Mouse (Mus musculus): ENCODE measurements around the gene Slc38a6.

Gene Slc38a6

DNA sequence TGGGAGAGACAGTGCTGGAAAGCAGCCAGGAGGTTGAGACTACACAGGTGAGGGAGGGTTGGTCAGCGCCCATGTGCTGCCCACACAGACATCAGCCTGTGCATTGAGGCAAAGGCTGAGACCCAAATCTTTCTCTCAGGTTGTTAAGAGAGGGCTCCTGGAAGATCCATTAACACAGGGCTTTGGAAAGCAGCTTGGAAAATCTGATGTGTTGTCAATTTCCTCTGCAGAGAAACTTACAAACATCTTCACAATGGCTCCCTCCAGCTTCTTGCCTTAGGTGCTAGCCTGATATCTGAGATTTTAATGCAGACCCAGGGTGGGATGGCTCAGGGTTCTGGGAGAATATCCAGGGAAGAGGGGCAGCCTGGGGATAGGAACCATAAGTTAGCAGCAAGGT, 105.9 kb downstream of the Slc38a6 start:
- no peak for DNase-seq (ENCODE audit: low read depth, low spot score)

GRCm38 (mm10) chr12:73393018-73393417, 106.4 kb downstream of the Slc38a6 start:
- no peak for DNase-seq (ENCODE audit: low read depth, low spot score)

DNA sequence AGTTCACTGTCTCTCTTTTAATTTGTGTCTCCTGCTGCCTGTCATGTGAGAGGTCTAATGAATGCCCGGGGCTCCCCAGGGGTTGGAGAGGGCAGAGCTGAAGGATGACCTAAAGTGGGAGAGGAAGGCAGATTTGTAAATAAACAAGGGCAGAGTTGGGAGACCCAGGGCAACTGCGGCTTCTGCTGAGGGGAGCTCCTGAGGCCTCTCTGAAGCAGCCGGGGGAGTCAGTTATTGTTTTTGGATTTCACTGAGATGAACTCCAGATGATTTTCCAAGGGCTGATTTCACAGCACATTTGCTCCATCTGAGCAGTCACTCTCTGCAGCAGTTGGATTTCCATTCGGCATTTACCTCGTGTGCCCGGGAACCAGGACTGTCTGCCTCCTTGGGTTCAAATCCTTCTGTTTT, 107.3 kb downstream of the Slc38a6 start:
- DNase-seq (ENCODE audit: low read depth, low spot score), result no peak

DNA sequence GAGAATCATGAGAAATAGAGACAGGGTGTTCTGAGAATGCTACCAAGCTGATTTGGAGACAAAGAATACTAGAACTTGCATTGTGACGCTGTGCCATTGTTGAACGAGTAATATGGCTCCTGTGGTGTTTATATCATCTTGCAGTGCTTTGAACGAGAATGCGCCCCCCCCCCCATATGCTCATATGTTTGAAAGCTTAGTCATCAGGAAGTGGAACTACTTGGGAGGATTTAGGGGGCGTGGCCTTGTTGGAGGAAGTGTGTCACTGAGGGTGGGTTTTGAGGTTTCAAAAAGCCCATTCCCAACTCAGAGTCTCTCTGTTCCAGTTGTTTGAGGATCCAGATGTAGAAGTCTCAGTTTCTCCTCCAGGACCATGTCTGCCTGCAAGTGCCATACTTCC, 108.0 kb downstream of the Slc38a6 start:
- no peak for DNase-seq (ENCODE audit: low read depth, low spot score)

DNA sequence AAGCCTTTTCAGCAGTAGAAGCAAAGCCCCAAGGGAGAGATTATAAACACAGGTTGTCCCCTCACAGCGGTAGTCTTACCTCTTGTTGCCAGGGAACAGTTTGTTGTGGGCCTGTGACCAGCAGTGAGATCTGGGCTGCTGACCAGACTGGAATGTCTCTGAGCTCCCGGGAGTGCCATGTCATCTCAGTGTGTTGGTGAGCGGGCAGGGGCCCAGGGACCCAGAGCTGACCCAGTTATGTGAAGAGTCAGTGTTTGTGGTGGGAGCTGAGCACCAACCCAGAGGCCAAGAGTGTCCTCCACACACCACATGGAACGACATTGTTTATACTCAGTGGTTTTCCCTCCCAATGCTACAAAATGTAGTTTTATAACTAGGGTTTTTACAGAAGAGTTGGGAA, 112.8 kb downstream of the Slc38a6 start:
- DNase-seq (ENCODE audit: low read depth, low spot score), result no peak

DNA sequence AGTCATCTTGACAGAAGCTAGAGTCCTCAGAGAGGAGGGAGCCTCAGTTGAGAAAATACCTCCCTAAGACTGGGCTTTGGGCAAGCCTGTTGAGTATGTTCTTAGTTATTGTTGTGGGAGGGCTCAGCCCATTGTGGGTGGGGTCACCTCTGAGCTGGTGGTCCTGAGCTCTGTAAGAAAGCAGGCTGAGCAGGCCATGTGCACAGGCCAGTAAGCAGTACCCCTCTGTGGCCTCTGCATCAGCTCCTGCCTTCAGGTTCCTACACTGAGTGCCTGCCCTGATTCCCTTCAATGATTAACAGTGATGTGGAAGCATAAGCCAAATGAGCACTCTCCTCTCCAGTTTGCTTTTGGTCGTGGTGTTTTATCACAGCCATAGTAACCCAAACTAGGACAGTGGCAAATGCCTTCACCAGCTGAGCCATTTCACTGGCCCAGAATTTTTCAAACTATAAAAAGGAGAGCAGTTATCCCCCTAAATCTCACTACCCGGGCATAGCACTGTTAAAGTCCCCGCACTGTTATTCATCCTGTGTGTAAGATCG, 114.0 kb downstream of the Slc38a6 start:
- no peak for DNase-seq (ENCODE audit: low read depth, low spot score)

GRCm38 (mm10) chr12:73401520-73402130, 115.0 kb downstream of the Slc38a6 start:
- no peak for DNase-seq (ENCODE audit: low read depth, low spot score)

- DNase-seq (ENCODE audit: low read depth, low spot score), result no peak
Observed at GRCm38 (mm10) chr12:73402137-73402712, 115.6 kb downstream of the Slc38a6 start.

DNA sequence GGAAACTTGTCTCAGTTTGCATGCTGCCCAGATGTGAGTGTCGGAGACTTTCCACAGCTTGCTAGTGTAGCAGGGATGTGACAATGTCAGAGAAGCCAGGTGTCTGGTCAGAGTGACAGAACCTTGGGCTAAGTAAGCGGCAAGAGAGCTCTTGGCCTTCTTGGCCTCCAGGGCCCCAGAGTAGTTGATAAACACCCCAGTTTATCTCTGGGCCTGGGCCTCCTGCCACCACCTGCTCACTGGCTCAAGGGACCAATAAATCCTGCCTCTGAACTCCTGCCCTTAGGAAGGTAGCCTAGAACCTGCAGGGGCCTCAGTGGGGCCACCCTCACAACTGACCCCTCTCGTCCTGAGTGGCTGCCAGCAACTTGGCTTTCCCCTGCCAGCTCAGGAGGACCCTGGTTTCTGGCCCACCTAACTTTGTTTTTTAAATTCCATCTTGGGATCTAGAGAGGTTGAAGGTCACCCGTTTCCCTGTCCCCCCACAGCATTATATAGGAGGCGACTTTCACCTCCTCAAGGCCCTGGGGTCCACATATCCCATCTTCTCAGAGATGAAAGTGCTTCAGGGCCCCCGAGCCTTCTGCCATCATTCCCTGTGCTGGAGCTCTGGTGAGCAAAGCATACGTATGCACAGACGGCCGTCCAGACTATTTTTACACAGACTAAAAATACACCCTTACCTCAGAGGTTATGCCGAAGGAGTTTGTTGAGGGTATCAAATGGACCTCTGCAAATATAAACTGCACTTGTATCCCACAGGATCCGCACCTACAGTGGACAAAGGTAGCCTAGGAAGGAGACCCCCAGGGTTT, 116.5 kb downstream of the Slc38a6 start:
- no peak for DNase-seq (ENCODE audit: low read depth, low spot score)
